In genomic region chr19:6869355-6869754, GRCm38 (mm10) we compare ENCODE assay signal across 8 mouse cellular contexts. TPM values are rescaled to one million over a fixed set of nuclear protein-coding genes. Genes with fewer than 3 reads are reported as not detected.
DNase-seq lines count a peak whose midpoint lies in the region; ATAC-seq and TF ChIP-seq lines count a peak whose summit lies in the region.

No protein-coding gene starts in this region.

- intact Hi-C loops in heart, postnatal 25 days (cut with DNase I) = no loop called here

- no peaks in the 10 kb centered on the region for H3K27me3 ChIP-seq in liver, embryonic 12.5 days (replicated peaks)
- H3K27me3 ChIP-seq in forebrain, postnatal 0 days (ENCODE audit: insufficient read depth, low read length) = no peaks in the 10 kb centered on the region

- ATAC-seq in liver, embryonic 12.5 days = peak; percentile 63
- peak; percentile 89 for ATAC-seq in neutrophil, adult 5-6 weeks (ENCODE audit: extremely low read depth, insufficient number of reproducible peaks, low FRiP score, poor library complexity, severe bottlenecking)
- no peak for ATAC-seq in forebrain, postnatal 0 days

- peak; percentile 99 for DNase-seq in heart, adult 11 months
- DNase-seq in heart, postnatal 25 days (ENCODE audit: low spot score) = no peak
- DNase-seq in c-Kit-positive CD71-positive TER-119-negative erythroid progenitor cells, embryonic 14.5 days (ENCODE audit: low read depth) = peak; percentile 54
- peak; percentile 50 for DNase-seq in heart, postnatal 4 days
- no peak for DNase-seq in cerebellum, postnatal 10 days
- no peak for DNase-seq in forebrain, postnatal 0 days

- no peaks in the 10 kb centered on the region for H3K9me3 ChIP-seq in liver, embryonic 12.5 days (replicated peaks)
- no peaks in the 10 kb centered on the region for H3K9me3 ChIP-seq in forebrain, postnatal 0 days (ENCODE audit: low read length)

- no peak for TF ChIP-seq CTCF in forebrain, postnatal 0 days (IDR thresholded peaks at IDR 0.05; ENCODE audit: low read depth)

- H3K27ac ChIP-seq in liver, embryonic 12.5 days = peak overlapping the region; percentile 67
- no peak overlapping the region for H3K27ac ChIP-seq in forebrain, postnatal 0 days (ENCODE audit: low read depth, low read length)

- peak overlapping the region; percentile 74 for H3K9ac ChIP-seq in liver, embryonic 12.5 days
- H3K9ac ChIP-seq in forebrain, postnatal 0 days = no peak overlapping the region

- no peaks in the 10 kb centered on the region for H3K36me3 ChIP-seq in liver, embryonic 12.5 days
- H3K36me3 ChIP-seq in forebrain, postnatal 0 days (ENCODE audit: insufficient read depth) = no peaks in the 10 kb centered on the region

- peak overlapping the region; percentile 79 for H3K4me2 ChIP-seq in liver, embryonic 12.5 days
- H3K4me2 ChIP-seq in forebrain, postnatal 0 days (ENCODE audit: low read depth) = no peak overlapping the region

- H3K4me3 ChIP-seq in liver, embryonic 12.5 days = peak overlapping the region; percentile 60
- no peak overlapping the region for H3K4me3 ChIP-seq in forebrain, postnatal 0 days (ENCODE audit: low read depth, low read length)

- WGBS in liver, embryonic 12.5 days (ENCODE audit: insufficient replicate concordance) = under 1% methylated on average over 5 of the region's 5 CpGs
- WGBS in forebrain, postnatal 0 days = 12% methylated on average over 5 of the region's 5 CpGs

- peaks cover 30% of the 10 kb centered on the region for H3K4me1 ChIP-seq in liver, embryonic 12.5 days
- no peaks in the 10 kb centered on the region for H3K4me1 ChIP-seq in forebrain, postnatal 0 days (ENCODE audit: insufficient read depth)

RNA-seq across cellular contexts. Expression of gene Ccdc88b, which starts 11.3 kb away (rescaled TPM):
- total RNA-seq in heart, postnatal 25 days (2021) = under 1 TPM; 0.55 to 0.73 TPM
- total RNA-seq in heart, postnatal 4 days (2021) = under 1 TPM; 0.41 to 0.52 TPM
- 2.8 and 3.3 TPM in 2 replicates for polyA plus RNA-seq in liver, embryonic 12.5 days (2016; fragmentation: Nextera tagmentation; extraction: Ambion mirVana)
- total RNA-seq in neutrophil, adult 5-6 weeks (2017) = 97.1 and 136 TPM in 2 replicates
- total RNA-seq in forebrain, postnatal 0 days (2014; rRNA removed) = 0.57 and 3.5 TPM in 2 replicates
- polyA plus RNA-seq in forebrain, postnatal 0 days (2015; fragmentation: Nextera tagmentation; extraction: Ambion mirVana) = 0.30 and 0.67 TPM in 2 replicates

RNA-seq across cellular contexts. Expression of gene Rps6ka4, which starts 28.9 kb away (rescaled TPM):
- 10 to 100 TPM; 17.2 to 19.0 TPM for total RNA-seq in heart, postnatal 25 days (2021)
- total RNA-seq in heart, postnatal 4 days (2021) = 10 to 100 TPM; 22.6 to 28.7 TPM
- polyA plus RNA-seq in liver, embryonic 12.5 days (2016; fragmentation: Nextera tagmentation; extraction: Ambion mirVana) = 8.5 and 8.7 TPM in 2 replicates
- total RNA-seq in neutrophil, adult 5-6 weeks (2017) = 15.8 and 18.4 TPM in 2 replicates
- 18.0 and 24.2 TPM in 2 replicates for total RNA-seq in forebrain, postnatal 0 days (2014; rRNA removed)
- polyA plus RNA-seq in forebrain, postnatal 0 days (2015; fragmentation: Nextera tagmentation; extraction: Ambion mirVana) = 11.2 and 14.3 TPM in 2 replicates

RNA-seq across cellular contexts. Expression of gene Trmt112, which starts 40.1 kb away (rescaled TPM):
- 10 to 100 TPM; 29.2 to 32.6 TPM for total RNA-seq in heart, postnatal 25 days (2021)
- 10 to 100 TPM; 34.4 to 35.5 TPM for total RNA-seq in heart, postnatal 4 days (2021)
- polyA plus RNA-seq in liver, embryonic 12.5 days (2016; fragmentation: Nextera tagmentation; extraction: Ambion mirVana) = 115 TPM in 2 replicates
- total RNA-seq in neutrophil, adult 5-6 weeks (2017) = 103 and 125 TPM in 2 replicates
- 52.3 and 69.6 TPM in 2 replicates for total RNA-seq in forebrain, postnatal 0 days (2014; rRNA removed)
- polyA plus RNA-seq in forebrain, postnatal 0 days (2015; fragmentation: Nextera tagmentation; extraction: Ambion mirVana) = 102 and 103 TPM in 2 replicates

RNA-seq across cellular contexts. Expression of gene Prdx5, which starts 40.6 kb away (rescaled TPM):
- 100 to 1,000 TPM; 722 to 748 TPM for total RNA-seq in heart, postnatal 25 days (2021)
- 100 to 1,000 TPM; 309 to 336 TPM for total RNA-seq in heart, postnatal 4 days (2021)
- 94.2 and 101 TPM in 2 replicates for polyA plus RNA-seq in liver, embryonic 12.5 days (2016; fragmentation: Nextera tagmentation; extraction: Ambion mirVana)
- total RNA-seq in neutrophil, adult 5-6 weeks (2017) = 693 and 750 TPM in 2 replicates
- 182 and 199 TPM in 2 replicates for total RNA-seq in forebrain, postnatal 0 days (2014; rRNA removed)
- polyA plus RNA-seq in forebrain, postnatal 0 days (2015; fragmentation: Nextera tagmentation; extraction: Ambion mirVana) = 424 and 467 TPM in 2 replicates

RNA-seq across cellular contexts. Expression of gene Esrra, which starts 52.3 kb away (rescaled TPM):
- 100 to 1,000 TPM; 146 to 156 TPM for total RNA-seq in heart, postnatal 25 days (2021)
- 100 to 1,000 TPM; 111 to 119 TPM for total RNA-seq in heart, postnatal 4 days (2021)
- polyA plus RNA-seq in liver, embryonic 12.5 days (2016; fragmentation: Nextera tagmentation; extraction: Ambion mirVana) = 6.5 and 6.8 TPM in 2 replicates
- total RNA-seq in neutrophil, adult 5-6 weeks (2017) = 37.9 and 40.8 TPM in 2 replicates
- total RNA-seq in forebrain, postnatal 0 days (2014; rRNA removed) = 42.6 and 43.0 TPM in 2 replicates
- 6.4 and 8.4 TPM in 2 replicates for polyA plus RNA-seq in forebrain, postnatal 0 days (2015; fragmentation: Nextera tagmentation; extraction: Ambion mirVana)

Comparison
In these comparisons a context has a peak if more than half of its experiments do, and no peak if none do; other contexts are left out.
1. DNase-seq: peak in heart, adult 11 months (single experiment), c-Kit-positive CD71-positive TER-119-negative erythroid progenitor cells, embryonic 14.5 days (single experiment) and heart, postnatal 4 days (single experiment); none in heart, postnatal 25 days (single experiment), cerebellum, postnatal 10 days (0 of 2) and forebrain, postnatal 0 days (single experiment).
2. RNA of gene Ccdc88b, which starts 11.3 kb away (total RNA-seq): 97.1 to 136 TPM in neutrophil, adult 5-6 weeks; 0.55 to 0.73 TPM in heart, postnatal 25 days, 0.57 to 3.5 TPM in forebrain, postnatal 0 days and 0.41 to 0.52 TPM in heart, postnatal 4 days; every median in the first group is over 10 times any median in the second.